Comparison of ENCODE assay signal across 26 mouse cellular contexts in the genomic region with DNA sequence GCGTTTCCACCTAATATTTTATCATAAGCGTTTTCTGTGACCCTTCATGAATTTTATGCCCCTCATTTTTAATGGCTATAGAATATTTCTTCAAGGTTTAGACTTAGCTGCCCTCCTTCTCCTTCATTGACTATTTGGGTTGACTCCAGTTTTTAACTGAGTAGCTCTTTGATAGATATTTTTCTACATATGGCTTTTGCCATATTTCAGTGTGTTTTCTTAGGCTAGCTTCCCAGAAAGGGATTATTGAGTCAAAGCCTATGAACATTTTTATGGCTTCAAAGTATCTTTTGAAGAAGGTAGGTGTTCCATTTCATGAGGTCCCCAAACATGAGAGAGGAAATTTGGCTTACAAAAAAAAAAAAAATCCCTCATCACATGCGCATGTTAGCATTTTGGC. TPM values are rescaled to one million over a fixed set of nuclear protein-coding genes. Genes with fewer than 3 reads are reported as not detected.
DNase-seq lines count a peak whose midpoint lies in the region; ATAC-seq and TF ChIP-seq lines count a peak whose summit lies in the region.
"Had no signal": no experiment of that assay in that cellular context is flagged by ENCODE, and none has a peak within 500 bp of the region (broad histone marks: within the 10 kb centered on the region; RNA-seq: fewer than 3 reads in every experiment).

No protein-coding gene starts in this region.

- H3K27me3 ChIP-seq in kidney, postnatal 0 days (ENCODE audit: insufficient read depth, low read length): no peaks in the 10 kb centered on the region
- H3K27me3 ChIP-seq in kidney, adult 2 months (replicated peaks; ENCODE audit: control insufficient read depth, insufficient read depth, low read length): no peaks in the 10 kb centered on the region
- H3K27me3 ChIP-seq in limb, embryonic 14.5 days (ENCODE audit: control insufficient read depth, insufficient read depth, low read length): no peaks in the 10 kb centered on the region
- H3K27me3 ChIP-seq: embryonic facial prominence, embryonic 13.5 days; heart, embryonic 15.5 days; Patski had no signal

- no peaks in the 10 kb centered on the region for H3K9me3 ChIP-seq in kidney, postnatal 0 days (replicated peaks; ENCODE audit: low read length)
- H3K9me3 ChIP-seq in limb, embryonic 14.5 days (ENCODE audit: control insufficient read depth, low read length): no peaks in the 10 kb centered on the region
- H3K9me3 ChIP-seq: embryonic facial prominence, embryonic 13.5 days; heart, embryonic 12.5 days; heart, embryonic 15.5 days; hindbrain, embryonic 10.5 days; hindbrain, embryonic 13.5 days had no signal

- no peak for ATAC-seq in kidney, postnatal 0 days (replicated peaks; ENCODE audit: low FRiP score, low read depth)
- peak; percentile 75; the same call in 1 of the 2 replicates for ATAC-seq in limb, embryonic 14.5 days (ENCODE audit: low FRiP score, low read depth)
- ATAC-seq: forebrain, embryonic 14.5 days; forebrain, postnatal 0 days; hindbrain, embryonic 16.5 days; intestine, embryonic 16.5 days; Patski had no signal

- no peak overlapping the region for H3K9ac ChIP-seq in kidney, postnatal 0 days (ENCODE audit: low read depth, low read length)
- no peak overlapping the region for H3K9ac ChIP-seq in limb, embryonic 14.5 days (ENCODE audit: low read depth, low read length, severe bottlenecking)
- H3K9ac ChIP-seq: embryonic facial prominence, embryonic 13.5 days; forebrain, postnatal 0 days; heart, embryonic 12.5 days; heart, embryonic 15.5 days; hindbrain, embryonic 13.5 days had no signal

- H3K4me1 ChIP-seq in kidney, postnatal 0 days (replicated peaks; ENCODE audit: insufficient read depth, low read length): no peaks in the 10 kb centered on the region
- no peaks in the 10 kb centered on the region for H3K4me1 ChIP-seq in kidney, adult 2 months (ENCODE audit: control insufficient read depth, insufficient read depth, low read length)
- no peaks in the 10 kb centered on the region; the same call in 1 of the 2 replicates for H3K4me1 ChIP-seq in limb, embryonic 14.5 days (ENCODE audit: control insufficient read depth, insufficient read depth, low read length)
- H3K4me1 ChIP-seq: embryonic facial prominence, embryonic 13.5 days; heart, embryonic 12.5 days; heart, embryonic 15.5 days; hindbrain, embryonic 13.5 days had no signal

- H3K4me2 ChIP-seq in kidney, postnatal 0 days (ENCODE audit: low read length): no peak overlapping the region
- no peak overlapping the region for H3K4me2 ChIP-seq in limb, embryonic 14.5 days (replicated peaks; ENCODE audit: low read depth, low read length, severe bottlenecking)
- H3K4me2 ChIP-seq: embryonic facial prominence, embryonic 13.5 days; heart, embryonic 12.5 days; heart, embryonic 15.5 days; hindbrain, embryonic 13.5 days had no signal

- H3K27ac ChIP-seq in kidney, postnatal 0 days: no peak overlapping the region
- no peak overlapping the region for H3K27ac ChIP-seq in kidney, adult 2 months (ENCODE audit: insufficient read depth, low read depth, low read length)
- no peak overlapping the region for H3K27ac ChIP-seq in limb, embryonic 14.5 days (replicated peaks; ENCODE audit: low read depth, low read length)
- H3K27ac ChIP-seq: heart, embryonic 15.5 days; hindbrain, embryonic 10.5 days; hindbrain, embryonic 13.5 days had no signal

- no peak for TF ChIP-seq CTCF in kidney, postnatal 0 days (IDR thresholded peaks at IDR 0.05; ENCODE audit: low read depth)
- TF ChIP-seq CTCF in kidney, adult 2 months (conservative IDR thresholded peaks at IDR 0.05; ENCODE audit: insufficient read depth, insufficient read length, low read depth, low read length): no peak

- H3K36me3 ChIP-seq in kidney, postnatal 0 days (ENCODE audit: insufficient read depth, low read length): no peaks in the 10 kb centered on the region
- H3K36me3 ChIP-seq in kidney, adult 2 months (ENCODE audit: control insufficient read depth, insufficient read depth, low read length): no peaks in the 10 kb centered on the region
- H3K36me3 ChIP-seq in limb, embryonic 14.5 days (ENCODE audit: control insufficient read depth, insufficient read depth, low read length): no peaks in the 10 kb centered on the region
- H3K36me3 ChIP-seq: embryonic facial prominence, embryonic 13.5 days; heart, embryonic 12.5 days; heart, embryonic 15.5 days; hindbrain, embryonic 10.5 days; hindbrain, embryonic 13.5 days had no signal

- TF ChIP-seq POLR2A in kidney, adult 2 months (IDR thresholded peaks at IDR 0.05; ENCODE audit: low read depth, low read length): no peak
- no peak for TF ChIP-seq POLR2A in limb, embryonic 14.5 days (IDR thresholded peaks at IDR 0.05; ENCODE audit: borderline replicate concordance, extremely low read depth, insufficient read depth, insufficient read length)

- DNase-seq in kidney, postnatal 0 days (ENCODE audit: low spot score): peak; percentile 54
- DNase-seq in kidney, adult 2 months: no peak
- DNase-seq in 3T3-L1 (ENCODE audit: low read depth, low spot score): peak; percentile 44
- peak; percentile 59 for DNase-seq in NIH3T3 (ENCODE audit: low read depth)
- peak; percentile 89 for DNase-seq in limb, embryonic 14.5 days (ENCODE audit: low spot score)
- no peak for DNase-seq in urinary bladder, postnatal 36 days (ENCODE audit: low spot score in 2 of 2)
- DNase-seq in heart, adult 11 months: no peak
- DNase-seq: adrenal gland, adult 2 months; adrenal gland, postnatal 14 days; cerebellum, adult 11 months; cerebellum, adult 2 months; cerebellum, adult 9-11 months; cerebellum, postnatal 25 days; forebrain, postnatal 0 days; gastrocnemius, postnatal 25 days; heart, postnatal 10 days; heart, postnatal 36 days had no signal

- 62% methylated on average over 3 of the region's 3 CpGs for WGBS in kidney, postnatal 0 days
- 79% methylated on average over 3 of the region's 3 CpGs for WGBS in kidney, adult 2 months
- WGBS in limb, embryonic 14.5 days: 47% methylated on average over 3 of the region's 3 CpGs

- no peak overlapping the region for H3K4me3 ChIP-seq in kidney, postnatal 0 days (replicated peaks; ENCODE audit: low read depth, low read length)
- no peak overlapping the region for H3K4me3 ChIP-seq in kidney, adult 2 months (ENCODE audit: insufficient read depth, low read depth, low read length)
- H3K4me3 ChIP-seq in limb, embryonic 14.5 days (replicated peaks; ENCODE audit: low read length): no peak overlapping the region
- H3K4me3 ChIP-seq: embryonic facial prominence, embryonic 13.5 days; heart, embryonic 12.5 days; heart, embryonic 15.5 days; hindbrain, embryonic 10.5 days; hindbrain, embryonic 13.5 days had no signal

RNA-seq across cellular contexts. Expression of a gene that starts 11.8 kb away (rescaled TPM):
- 46.5 and 51.7 TPM in 2 replicates for polyA plus RNA-seq in kidney, postnatal 0 days (2015; fragmentation: Nextera tagmentation; extraction: Ambion mirVana)
- polyA plus RNA-seq in kidney, adult 2 months (2012; rRNA removed): 50.0 and 59.5 TPM in 2 replicates
- polyA plus RNA-seq in limb, embryonic 14.5 days (2012; rRNA removed): 86.3 and 102 TPM in 2 replicates
- 30.6 and 31.5 TPM in 2 replicates for polyA plus RNA-seq in limb, embryonic 14.5 days (2014; fragmentation: Nextera tagmentation; extraction: Ambion mirVana)

Comparison
In these comparisons a context has a peak if more than half of its experiments do, and no peak if none do; other contexts are left out.
1. DNase-seq: peak in kidney, postnatal 0 days (single experiment), 3T3-L1 (single experiment), NIH3T3 (single experiment) and limb, embryonic 14.5 days (single experiment); none in kidney, adult 2 months (single experiment), urinary bladder, postnatal 36 days (0 of 2) and heart, adult 11 months (single experiment).